Mouse (Mus musculus): ENCODE data around the gene Gm45808. TPM values are rescaled to one million over a fixed set of nuclear protein-coding genes. Genes with fewer than 3 reads are reported as not detected.
"Not testable (repeated sequence)": the region's sequence is repeated elsewhere in the genome, so short reads cannot be mapped to it uniquely, and the experiment has no call there.

The Gm45808 gene
- polyA plus RNA-seq, 1 experiment from 2014 or later, result not detected

GRCm38 (mm10) chr7:45463987-45464778, 22.4 kb downstream of the Gm45808 start:
- H3K27ac ChIP-seq (replicated peaks; ENCODE audit: low read depth, low read length), result no peak overlapping the region
- H3K36me3 ChIP-seq (replicated peaks; ENCODE audit: control insufficient read depth, insufficient read depth, low read depth, low read length), result peaks cover 4% of the 10 kb centered on the region
- no peak for DNase-seq (ENCODE audit: low spot score)
- no peaks in the 10 kb centered on the region for H3K9me3 ChIP-seq (replicated peaks; ENCODE audit: control insufficient read depth, low read length)
- no peak overlapping the region for H3K4me2 ChIP-seq (ENCODE audit: low read depth, low read length)
- no peak overlapping the region for H3K9ac ChIP-seq (replicated peaks; ENCODE audit: low read length)
- H3K4me3 ChIP-seq (ENCODE audit: low read depth, low read length), result no peak overlapping the region
- ATAC-seq (replicated peaks; ENCODE audit: insufficient number of reproducible peaks, low FRiP score, low TSS enrichment, low read depth), result no peak
- H3K27me3 ChIP-seq (ENCODE audit: control insufficient read depth, insufficient read depth, low read length), result no peaks in the 10 kb centered on the region
- 93% methylated on average over 7 of the region's 7 CpGs for WGBS
- peaks cover 4% of the 10 kb centered on the region for H3K4me1 ChIP-seq (ENCODE audit: control insufficient read depth, insufficient read depth, low read length)

DNA sequence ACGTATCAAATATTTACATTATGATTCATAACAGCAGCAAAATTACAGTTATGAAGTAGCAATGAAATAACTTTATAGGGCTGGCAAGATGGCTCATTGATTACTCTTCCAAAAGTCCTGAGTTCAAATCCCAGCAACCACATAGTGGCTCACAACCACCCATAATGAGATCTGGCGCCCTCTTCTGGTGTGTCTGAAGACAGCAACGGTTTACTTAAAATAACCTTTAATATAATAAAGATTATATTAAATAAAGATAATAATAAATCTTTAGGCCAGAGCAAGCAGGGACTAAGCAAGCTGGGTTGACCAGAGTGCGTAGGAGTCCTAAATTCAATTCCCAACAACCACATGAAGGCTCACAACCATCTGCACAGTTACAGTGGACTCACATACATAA, 23.7 kb downstream of the Gm45808 start:
- not testable (repeated sequence) for H3K9me3 ChIP-seq (replicated peaks; ENCODE audit: control insufficient read depth, low read length); H3K27me3 ChIP-seq (ENCODE audit: control insufficient read depth, insufficient read depth, low read length); H3K4me1 ChIP-seq (ENCODE audit: control insufficient read depth, insufficient read depth, low read length); H3K27ac ChIP-seq (replicated peaks; ENCODE audit: low read depth, low read length); H3K9ac ChIP-seq (replicated peaks; ENCODE audit: low read length); DNase-seq (ENCODE audit: low spot score); H3K4me3 ChIP-seq (ENCODE audit: low read depth, low read length); H3K36me3 ChIP-seq (replicated peaks; ENCODE audit: control insufficient read depth, insufficient read depth, low read depth, low read length); ATAC-seq (replicated peaks; ENCODE audit: insufficient number of reproducible peaks, low FRiP score, low TSS enrichment, low read depth); H3K4me2 ChIP-seq (ENCODE audit: low read depth, low read length)
- 80% methylated on average over 4 of the region's 4 CpGs for WGBS

- 84% methylated on average over 4 of the region's 4 CpGs for WGBS
- no peaks in the 10 kb centered on the region for H3K27me3 ChIP-seq (ENCODE audit: control insufficient read depth, insufficient read depth, low read length)
- peaks cover 9% of the 10 kb centered on the region for H3K4me1 ChIP-seq (ENCODE audit: control insufficient read depth, insufficient read depth, low read length)
- H3K9ac ChIP-seq (replicated peaks; ENCODE audit: low read length), result no peak overlapping the region
- no peak overlapping the region for H3K4me3 ChIP-seq (ENCODE audit: low read depth, low read length)
- no peak overlapping the region for H3K27ac ChIP-seq (replicated peaks; ENCODE audit: low read depth, low read length)
- H3K36me3 ChIP-seq (replicated peaks; ENCODE audit: control insufficient read depth, insufficient read depth, low read depth, low read length), result peaks cover 7% of the 10 kb centered on the region
- DNase-seq (ENCODE audit: low spot score) (no peak), ATAC-seq (replicated peaks; ENCODE audit: insufficient number of reproducible peaks, low FRiP score, low TSS enrichment, low read depth) (no peak)
- no peaks in the 10 kb centered on the region for H3K9me3 ChIP-seq (replicated peaks; ENCODE audit: control insufficient read depth, low read length)
- H3K4me2 ChIP-seq (ENCODE audit: low read depth, low read length), result no peak overlapping the region
Measured at GRCm38 (mm10) chr7:45462325-45462724, 24.3 kb downstream of the Gm45808 start.

GRCm38 (mm10) chr7:45461781-45462180, 24.8 kb downstream of the Gm45808 start:
- Histone ChIP-seq H3K4me2 (ENCODE audit: low read depth, low read length) (no peak overlapping the region), H3K36me3 (replicated peaks; ENCODE audit: control insufficient read depth, insufficient read depth, low read depth, low read length) (peaks cover 7% of the 10 kb centered on the region), H3K9me3 (replicated peaks; ENCODE audit: control insufficient read depth, low read length) (no peaks in the 10 kb centered on the region), H3K27ac (replicated peaks; ENCODE audit: low read depth, low read length) (no peak overlapping the region), H3K27me3 (ENCODE audit: control insufficient read depth, insufficient read depth, low read length) (no peaks in the 10 kb centered on the region), H3K4me3 (ENCODE audit: low read depth, low read length) (no peak overlapping the region), H3K4me1 (ENCODE audit: control insufficient read depth, insufficient read depth, low read length) (peaks cover 10% of the 10 kb centered on the region), H3K9ac (replicated peaks; ENCODE audit: low read length) (no peak overlapping the region)
- 89% methylated on average over 4 of the region's 4 CpGs for WGBS
- DNase-seq (ENCODE audit: low spot score), result no peak
- no peak for ATAC-seq (replicated peaks; ENCODE audit: insufficient number of reproducible peaks, low FRiP score, low TSS enrichment, low read depth)

DNA sequence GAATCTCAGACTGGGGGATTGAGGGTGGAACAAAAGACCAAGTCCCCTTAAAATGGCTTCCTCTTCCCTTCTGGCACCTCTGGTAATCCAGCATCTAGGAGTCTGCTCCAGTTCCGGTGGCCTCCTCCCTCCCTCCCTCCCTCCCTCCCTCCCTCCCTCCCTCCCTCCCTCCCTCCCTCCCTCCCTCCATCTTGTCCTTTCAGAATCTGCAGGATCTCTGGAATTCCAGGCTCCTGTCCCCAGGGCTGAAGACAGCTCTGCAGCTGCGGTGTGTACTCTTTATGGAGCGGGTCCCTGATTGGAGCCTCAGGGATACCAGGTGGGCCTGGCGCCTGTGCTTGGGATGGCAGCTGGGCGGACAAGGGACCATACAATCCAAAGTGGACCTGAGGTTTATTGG, 25.3 kb downstream of the Gm45808 start:
- WGBS, result 62% methylated on average over 5 of the region's 5 CpGs

GRCm38 (mm10) chr7:45460860-45461314, 25.7 kb downstream of the Gm45808 start:
- ATAC-seq (replicated peaks; ENCODE audit: insufficient number of reproducible peaks, low FRiP score, low TSS enrichment, low read depth), result no peak
- Histone ChIP-seq H3K36me3 (replicated peaks; ENCODE audit: control insufficient read depth, insufficient read depth, low read depth, low read length) (peaks cover 7% of the 10 kb centered on the region), H3K27me3 (ENCODE audit: control insufficient read depth, insufficient read depth, low read length) (no peaks in the 10 kb centered on the region), H3K27ac (replicated peaks; ENCODE audit: low read depth, low read length) (peak overlapping the region; percentile 60; the same call in 1 of the 2 replicates), H3K9ac (replicated peaks; ENCODE audit: low read length) (no peak overlapping the region), H3K9me3 (replicated peaks; ENCODE audit: control insufficient read depth, low read length) (no peaks in the 10 kb centered on the region), H3K4me1 (ENCODE audit: control insufficient read depth, insufficient read depth, low read length) (peaks cover 8% of the 10 kb centered on the region), H3K4me3 (ENCODE audit: low read depth, low read length) (no peak overlapping the region), H3K4me2 (ENCODE audit: low read depth, low read length) (no peak overlapping the region)
- DNase-seq (ENCODE audit: low spot score), result peak; percentile 44
- WGBS, result 19% methylated on average over 13 of the region's 13 CpGs

More for the DNA sequence above, 25.3 kb downstream of the Gm45808 start:
- ATAC-seq (replicated peaks; ENCODE audit: insufficient number of reproducible peaks, low FRiP score, low TSS enrichment, low read depth) (no peak), DNase-seq (ENCODE audit: low spot score) (no peak)
- H3K9ac ChIP-seq (replicated peaks; ENCODE audit: low read length), result no peak overlapping the region
- peaks cover 10% of the 10 kb centered on the region for H3K4me1 ChIP-seq (ENCODE audit: control insufficient read depth, insufficient read depth, low read length)
- no peak overlapping the region for H3K4me2 ChIP-seq (ENCODE audit: low read depth, low read length)
- H3K27ac ChIP-seq (replicated peaks; ENCODE audit: low read depth, low read length), result peak overlapping the region; percentile 60; the same call in 1 of the 2 replicates
- H3K27me3 ChIP-seq (ENCODE audit: control insufficient read depth, insufficient read depth, low read length), result no peaks in the 10 kb centered on the region
- peaks cover 7% of the 10 kb centered on the region for H3K36me3 ChIP-seq (replicated peaks; ENCODE audit: control insufficient read depth, insufficient read depth, low read depth, low read length)
- no peak overlapping the region for H3K4me3 ChIP-seq (ENCODE audit: low read depth, low read length)
- H3K9me3 ChIP-seq (replicated peaks; ENCODE audit: control insufficient read depth, low read length), result no peaks in the 10 kb centered on the region

GRCm38 (mm10) chr7:45460377-45460776, 26.2 kb downstream of the Gm45808 start:
- 77% methylated on average over 7 of the region's 7 CpGs for WGBS
- H3K4me1 ChIP-seq (ENCODE audit: control insufficient read depth, insufficient read depth, low read length), result peaks cover 6% of the 10 kb centered on the region
- ATAC-seq (replicated peaks; ENCODE audit: insufficient number of reproducible peaks, low FRiP score, low TSS enrichment, low read depth), result no peak
- no peaks in the 10 kb centered on the region for H3K9me3 ChIP-seq (replicated peaks; ENCODE audit: control insufficient read depth, low read length)
- H3K9ac ChIP-seq (replicated peaks; ENCODE audit: low read length), result peak overlapping the region; percentile 52; the same call in 1 of the 2 replicates
- H3K36me3 ChIP-seq (replicated peaks; ENCODE audit: control insufficient read depth, insufficient read depth, low read depth, low read length), result peaks cover 7% of the 10 kb centered on the region
- peak overlapping the region; percentile 60 for H3K27ac ChIP-seq (replicated peaks; ENCODE audit: low read depth, low read length)
- no peak overlapping the region for H3K4me2 ChIP-seq (ENCODE audit: low read depth, low read length)
- no peak overlapping the region for H3K4me3 ChIP-seq (ENCODE audit: low read depth, low read length)
- DNase-seq (ENCODE audit: low spot score), result no peak
- no peaks in the 10 kb centered on the region for H3K27me3 ChIP-seq (ENCODE audit: control insufficient read depth, insufficient read depth, low read length)

DNA sequence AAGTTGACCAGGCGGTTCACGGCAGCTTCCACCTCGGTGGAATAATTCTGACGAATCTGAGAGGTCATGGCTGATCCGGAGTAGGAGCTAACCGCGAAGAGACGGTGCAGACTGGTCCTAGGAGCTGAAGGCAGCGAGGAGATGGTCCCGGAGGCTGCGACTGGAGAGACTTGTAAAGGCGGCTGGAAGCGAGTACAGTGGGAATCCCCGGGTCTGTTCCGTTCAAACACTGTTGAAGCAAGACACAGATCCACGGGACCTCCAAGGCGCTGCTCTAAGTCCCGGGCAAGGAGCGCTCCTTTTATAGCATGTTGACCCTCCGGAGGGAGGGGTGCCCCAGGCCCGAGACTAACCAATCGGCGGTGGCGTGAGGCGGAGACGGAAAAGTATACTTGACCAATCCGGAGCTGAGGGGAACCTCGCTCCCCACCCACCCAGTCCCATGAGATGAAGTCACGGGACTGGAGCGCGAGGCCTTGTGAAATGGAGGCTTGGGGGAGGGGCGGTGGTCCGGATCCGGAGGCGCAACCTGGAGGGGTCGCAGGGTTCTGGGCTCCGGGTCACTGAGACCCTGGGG, 27.0 kb downstream of the Gm45808 start, which contains the start of gene Ftl1:
Gene Ftl1, minus strand, starts transcription at position 321 of the 577 bp plus-strand sequence.
- peak within 1 kb of the TSS; percentile 51 for H3K4me2 ChIP-seq (ENCODE audit: low read depth, low read length)
- H3K9ac ChIP-seq (replicated peaks; ENCODE audit: low read length), result peak within 1 kb of the TSS; percentile 83
- ATAC-seq (replicated peaks; ENCODE audit: insufficient number of reproducible peaks, low FRiP score, low TSS enrichment, low read depth), result peak; percentile 91
- peak within 1 kb of the TSS; percentile 91 for H3K27ac ChIP-seq (replicated peaks; ENCODE audit: low read depth, low read length)
- H3K4me3 ChIP-seq (ENCODE audit: low read depth, low read length), result peak within 1 kb of the TSS; percentile 65
- peak; percentile 100 for DNase-seq (ENCODE audit: low spot score)
- H3K36me3 ChIP-seq (replicated peaks; ENCODE audit: control insufficient read depth, insufficient read depth, low read depth, low read length), result peaks cover 10% of the 10 kb centered on the region
- H3K27me3 ChIP-seq (ENCODE audit: control insufficient read depth, insufficient read depth, low read length); H3K4me1 ChIP-seq (ENCODE audit: control insufficient read depth, insufficient read depth, low read length); H3K9me3 ChIP-seq (replicated peaks; ENCODE audit: control insufficient read depth, low read length): not testable (repeated sequence)
- WGBS, result 1% methylated on average over 28 of the region's 37 CpGs

Measured in embryonic facial prominence, embryonic 11.5 days (tissue).